Mouse (Mus musculus): Measurements from ENCODE around the gene Galnt17.

- TF ChIP-seq CTCF (IDR thresholded peaks at IDR 0.05; ENCODE audit: low read depth, low read length) = no peak
- TF ChIP-seq POLR2A (IDR thresholded peaks at IDR 0.05; ENCODE audit: extremely low read depth, insufficient read depth, low read length) = no peak
Observed at GRCm38 (mm10) chr5:131236906-131237305, 71.4 kb downstream of the Galnt17 start.

All from liver, adult 2 months (tissue).